Mouse (Mus musculus): ENCODE measurements around the gene Cep97.

- TF ChIP-seq CHD2 (IDR thresholded peaks at IDR 0.05; ENCODE audit: low read depth, low read length) (no peak), ZNF384 (IDR thresholded peaks at IDR 0.05; ENCODE audit: low read depth, low read length) (no peak), ZC3H11A (IDR thresholded peaks at IDR 0.05; ENCODE audit: borderline replicate concordance, low read depth, low read length) (no peak), MAFK (IDR thresholded peaks at IDR 0.05; ENCODE audit: insufficient read depth, low read depth, low read length) (no peak), HCFC1 (IDR thresholded peaks at IDR 0.05; ENCODE audit: borderline replicate concordance, insufficient read depth, low read length) (no peak; the same call in 1 of the 2 replicates)
These were observed 39.7 kb upstream of the Cep97 start for GRCm38 (mm10) chr16:55974256-55974902.

Measured in ES-E14 (cell line).